Mouse (Mus musculus) right cerebral cortex, adult 18-20 months (tissue): ENCODE results near the gene Abcc12.

Experiments
- DNase-seq: peaks from one replicate; pipeline ENCODE4 v3.0.0; 2022; ENCODE audit warnings: mixed read lengths

Gene Abcc12

DNA sequence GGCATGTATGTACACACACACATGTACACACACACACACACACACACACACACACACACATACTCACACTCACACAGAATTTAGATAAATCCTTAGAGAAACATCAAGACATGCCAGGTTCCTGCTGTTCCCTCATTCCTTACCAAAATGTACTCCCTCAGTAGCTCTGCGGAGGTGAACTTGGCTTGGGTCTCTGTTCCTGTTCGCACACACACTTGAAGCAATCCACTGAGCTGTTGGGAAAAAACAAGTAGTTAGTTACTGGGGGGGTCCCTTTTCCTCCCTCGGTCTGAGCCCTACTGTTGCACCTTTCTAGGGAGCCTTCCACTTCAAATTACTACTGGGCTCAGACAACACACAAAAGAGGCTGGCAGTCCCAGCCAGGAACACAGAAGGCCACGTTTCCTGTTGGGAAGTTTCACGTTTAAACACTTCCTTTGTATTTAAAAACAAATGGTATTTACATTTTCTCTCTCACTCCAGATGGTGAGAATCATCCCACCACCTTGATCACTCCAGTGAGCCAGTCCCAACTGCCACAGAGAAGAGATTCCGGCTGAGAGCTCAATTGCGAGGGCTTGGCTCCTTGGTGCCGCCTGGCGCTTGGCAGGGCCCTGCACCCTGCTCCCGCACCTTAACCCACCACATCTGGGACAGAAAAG lies 68.2 kb downstream of the Abcc12 start:
- DNase-seq, result peak; percentile 35

DNA sequence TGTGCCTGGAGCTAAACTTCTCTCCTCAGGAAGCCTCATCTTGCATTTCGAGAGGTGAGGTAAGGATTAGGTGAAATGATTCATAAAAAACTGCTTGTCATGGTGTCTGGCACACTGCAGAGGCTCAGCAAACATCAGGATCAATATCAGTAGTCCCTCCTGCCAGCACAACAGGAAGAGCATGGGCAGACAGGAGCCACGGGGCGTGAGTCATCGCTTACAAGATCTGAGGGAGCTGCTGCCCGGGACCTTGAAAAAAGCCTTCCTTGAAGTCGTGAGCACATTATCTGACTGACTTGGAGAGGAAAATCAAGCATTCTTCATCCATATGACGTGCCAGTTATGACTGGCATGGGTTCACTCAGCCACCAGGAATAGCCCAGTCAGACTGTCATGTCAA lies 79.1 kb downstream of the Abcc12 start:
- peak; percentile 30 for DNase-seq

DNA sequence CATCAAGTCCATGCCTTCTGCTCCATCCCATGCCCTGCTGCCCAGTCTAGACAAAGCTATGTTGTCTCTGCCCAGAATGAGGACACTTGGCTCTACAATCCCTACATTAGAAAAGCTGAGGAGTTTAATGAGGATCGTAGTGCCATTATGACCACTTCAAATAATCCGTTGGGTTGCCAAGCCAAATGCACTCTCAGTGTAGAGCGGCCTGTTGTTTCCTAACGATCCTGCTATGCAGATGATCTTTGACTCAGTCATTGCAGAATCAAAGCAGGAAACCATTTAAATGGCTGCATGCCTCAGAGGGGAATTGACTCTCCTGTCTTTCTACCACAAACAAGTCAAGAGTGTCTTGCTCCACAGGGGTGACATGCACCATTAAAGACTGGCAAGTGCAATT lies 85.4 kb downstream of the Abcc12 start:
- no peak for DNase-seq

DNA sequence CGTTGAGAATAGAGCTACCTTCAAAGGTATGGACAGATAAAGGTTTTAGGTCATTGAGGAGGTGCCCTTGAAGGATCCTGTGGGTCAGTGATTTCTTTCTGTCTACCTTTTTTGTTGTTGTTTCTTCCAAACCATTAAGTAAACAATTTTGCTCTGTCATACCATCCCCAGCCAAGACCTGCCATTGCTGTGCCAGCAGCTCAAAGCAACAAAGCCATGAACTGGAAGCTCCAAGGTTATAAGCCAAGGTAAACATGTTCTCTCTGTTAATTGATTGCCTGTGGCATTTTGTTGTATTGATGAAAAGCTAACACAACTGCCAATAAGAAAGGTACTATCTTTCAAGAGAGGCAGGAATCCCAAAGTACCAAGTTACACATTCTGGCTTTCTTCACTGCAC lies 86.6 kb downstream of the Abcc12 start:
- no peak for DNase-seq

- DNase-seq, result no peak
Observed at GRCm38 (mm10) chr8:86485411-86485810, 95.1 kb downstream of the Abcc12 start.

DNA sequence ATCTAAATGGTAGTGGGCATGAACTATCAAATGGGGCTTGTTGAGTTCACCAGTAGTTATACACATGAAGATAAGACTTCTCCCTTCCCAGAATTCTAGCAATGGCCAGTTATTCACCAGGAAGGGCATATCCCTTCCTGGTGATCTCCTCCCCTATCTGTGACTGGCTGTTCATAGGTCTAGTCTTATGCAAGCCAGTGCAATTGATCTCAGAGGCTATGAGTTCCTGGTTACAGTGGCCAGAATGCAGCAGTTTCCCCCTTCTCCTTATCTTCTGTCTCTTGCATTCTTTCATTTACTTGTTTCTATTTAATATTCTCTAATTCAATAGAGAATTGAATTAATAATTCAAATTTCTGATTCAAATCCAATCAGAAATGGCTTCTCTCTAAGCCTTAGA lies 96.2 kb downstream of the Abcc12 start:
- DNase-seq, result no peak

DNA sequence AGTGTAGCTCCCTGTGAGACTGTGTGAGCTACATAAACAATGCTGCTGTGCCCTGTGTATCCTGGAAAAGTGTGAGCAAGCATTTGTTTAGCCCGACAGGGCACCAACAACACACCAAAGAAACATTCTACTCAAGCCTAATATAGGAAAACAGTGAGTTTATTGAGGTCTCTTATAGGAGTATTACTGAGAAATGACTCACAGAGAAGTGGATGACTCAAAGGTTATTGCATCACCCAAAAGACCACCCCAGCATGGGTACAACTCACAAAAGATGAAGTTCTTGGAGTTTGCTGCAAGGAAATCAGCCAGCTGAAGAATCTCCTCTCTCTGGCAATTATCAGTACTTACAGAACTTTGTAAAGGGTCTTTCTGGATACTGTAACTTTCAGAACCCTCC lies 98.4 kb downstream of the Abcc12 start:
- DNase-seq, result no peak

DNA sequence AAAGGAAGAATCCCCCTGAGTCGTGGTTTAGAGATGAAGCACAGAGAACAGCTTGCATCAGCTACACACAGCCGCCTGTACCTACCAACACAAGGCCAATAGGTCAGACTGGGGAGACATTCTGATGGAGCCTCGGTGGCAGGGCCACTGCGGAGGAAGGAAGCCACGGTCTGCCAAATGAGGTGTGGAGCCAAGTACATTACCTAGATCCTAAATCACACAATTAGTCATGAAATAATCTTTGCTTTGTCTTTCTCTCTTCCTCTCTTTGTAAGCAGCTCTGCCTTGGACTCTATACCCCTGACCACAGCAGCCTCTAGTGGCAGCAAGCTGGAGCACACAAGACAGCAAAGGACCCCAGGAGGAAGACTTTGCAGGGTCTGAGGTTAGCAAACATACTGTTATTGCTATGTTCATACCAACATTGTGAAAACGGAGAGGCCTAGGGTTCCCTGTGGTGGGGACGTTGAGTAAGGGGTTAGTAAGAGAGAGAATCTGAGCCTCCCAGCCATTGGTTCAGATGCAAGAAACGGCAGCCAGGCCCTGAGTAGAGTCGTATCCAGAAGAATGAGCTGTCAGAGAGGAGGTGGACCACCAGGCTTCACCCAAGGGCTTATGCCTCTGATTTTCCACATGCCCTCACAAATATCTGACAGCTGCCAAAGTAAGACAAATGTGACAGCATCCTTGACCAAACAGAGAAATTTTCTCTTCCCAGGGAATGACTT lies 104.6 kb downstream of the Abcc12 start:
- peak; percentile 62 for DNase-seq

DNA sequence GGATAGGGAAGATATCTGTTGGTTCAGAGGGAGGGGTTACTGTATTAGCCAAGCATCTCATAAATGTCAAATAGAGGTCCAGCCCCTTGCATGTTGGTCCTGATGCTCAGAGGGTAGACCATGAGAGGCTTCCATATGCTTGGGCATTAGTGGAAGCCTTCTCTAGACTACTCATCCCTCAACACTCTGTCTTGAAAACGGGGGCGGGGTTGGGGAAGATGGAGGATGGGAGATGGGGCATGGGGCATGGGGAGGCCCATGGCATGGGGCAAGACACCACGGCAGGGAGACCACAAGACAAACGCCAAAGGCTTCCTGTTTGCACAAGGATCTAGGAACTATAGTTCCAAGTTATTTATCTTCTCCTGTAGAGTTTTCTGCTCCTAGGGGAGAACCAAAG lies 106.0 kb downstream of the Abcc12 start:
- no peak for DNase-seq

DNA sequence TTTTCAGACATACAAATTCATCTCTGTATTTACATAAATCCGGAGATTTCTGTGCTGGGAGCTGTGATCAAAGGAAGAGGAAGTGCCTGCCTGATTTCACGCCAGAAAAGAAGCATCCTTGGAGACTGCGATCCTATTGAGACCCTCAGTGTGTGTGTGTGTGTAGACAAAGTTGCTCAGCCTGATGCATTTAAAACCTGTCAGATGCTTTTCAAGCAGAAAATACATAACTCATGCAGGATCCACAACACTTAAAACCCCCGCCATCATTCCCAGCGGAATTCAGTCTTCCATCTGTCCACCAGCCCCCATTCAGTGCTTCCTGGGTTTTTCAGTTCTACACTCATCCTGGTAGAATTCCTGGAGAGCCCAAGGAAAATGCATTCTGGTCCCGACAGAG lies 107.4 kb downstream of the Abcc12 start:
- peak; percentile 24 for DNase-seq

- DNase-seq, result peak; percentile 79
Observed at GRCm38 (mm10) chr8:86470717-86471116, 109.8 kb downstream of the Abcc12 start.

DNA sequence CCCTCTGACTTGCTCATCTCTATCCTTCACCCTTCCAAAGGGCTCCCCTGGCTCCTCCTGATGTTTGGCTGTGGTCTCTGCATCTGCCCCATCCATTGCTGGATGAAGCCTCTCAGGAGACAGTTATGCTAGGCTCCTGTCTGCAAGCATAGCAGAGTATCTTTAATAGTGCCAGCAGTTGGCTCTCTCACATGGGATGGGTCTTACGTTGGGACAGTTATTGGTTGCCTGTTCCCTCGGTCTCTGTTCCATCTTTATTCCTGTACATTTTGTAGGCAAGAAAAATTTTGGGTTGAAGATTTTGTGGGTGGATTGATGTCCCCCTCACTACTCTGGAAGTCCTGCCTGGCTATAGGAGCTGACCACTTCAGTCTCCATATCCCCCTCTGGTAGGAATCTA lies 117.3 kb downstream of the Abcc12 start:
- no peak for DNase-seq

- DNase-seq, result no peak
Observed at GRCm38 (mm10) chr8:86460372-86460771, 120.1 kb downstream of the Abcc12 start.

DNA sequence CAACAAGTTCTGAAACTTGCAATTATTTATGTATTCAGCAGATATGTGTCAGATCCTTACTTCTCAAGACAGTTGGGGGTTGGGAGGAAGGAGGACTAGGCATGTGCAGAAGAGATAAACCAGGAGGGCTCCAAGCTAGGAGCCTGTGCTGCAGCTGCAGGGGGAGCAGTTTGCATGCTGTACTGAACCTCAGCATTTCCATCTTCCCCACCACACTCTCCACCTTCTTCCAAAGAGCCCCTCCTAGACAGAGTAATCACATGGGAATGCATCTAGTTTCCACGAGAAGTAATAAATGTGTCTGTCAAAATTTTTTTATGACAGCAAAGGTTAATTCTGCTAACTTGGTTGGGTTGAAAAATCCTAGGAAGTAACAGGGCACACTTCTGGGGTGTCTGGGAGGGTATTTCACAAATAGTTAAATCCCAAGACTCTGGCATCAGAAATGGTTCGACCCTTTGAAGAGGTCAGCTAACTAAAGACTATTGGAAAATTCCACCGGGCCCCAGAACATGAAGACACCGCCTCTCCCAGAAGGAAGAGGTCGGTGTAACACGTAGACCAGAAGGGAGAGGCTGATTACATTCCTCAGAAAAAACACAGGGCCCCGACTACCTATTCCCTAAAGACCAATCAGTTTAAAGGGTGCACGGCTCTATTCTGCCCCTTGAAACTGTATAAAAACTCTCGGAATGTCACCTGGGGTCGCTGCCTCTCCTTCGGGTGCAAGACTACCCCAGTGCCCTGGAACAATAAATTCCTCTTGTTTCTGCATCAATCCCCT lies 126.6 kb downstream of the Abcc12 start:
- DNase-seq, result no peak

DNA sequence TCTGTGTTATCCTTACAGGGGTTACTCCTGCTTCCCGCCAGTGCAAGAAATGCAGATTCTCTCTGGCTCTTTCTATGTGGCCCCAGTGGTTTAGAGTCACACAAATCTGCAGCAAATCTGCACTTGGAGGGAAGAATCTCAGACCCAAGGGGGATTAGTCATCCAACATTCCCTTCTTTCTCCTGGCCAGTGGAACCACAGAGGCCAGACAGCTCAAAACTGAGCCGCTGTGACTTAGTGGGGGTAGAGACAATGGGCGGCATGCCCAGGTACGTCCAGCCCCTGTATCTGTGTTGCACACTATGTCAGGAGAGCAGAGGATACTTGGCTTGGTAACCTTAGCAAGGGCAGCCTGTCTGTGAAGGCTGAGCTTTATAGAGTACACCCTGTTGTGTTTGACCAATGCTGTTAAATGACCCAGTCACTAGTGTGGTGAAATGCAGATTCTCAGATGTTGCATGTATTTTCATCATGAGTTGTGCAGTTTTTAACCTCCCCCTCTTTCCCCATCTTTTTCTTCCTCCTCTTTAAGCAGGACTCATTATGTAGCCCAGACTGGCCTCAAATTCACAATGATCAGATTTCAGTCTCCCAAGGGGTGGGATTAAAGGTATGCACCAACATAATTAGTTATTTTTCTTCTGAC lies 130.5 kb downstream of the Abcc12 start:
- DNase-seq, result no peak

DNA sequence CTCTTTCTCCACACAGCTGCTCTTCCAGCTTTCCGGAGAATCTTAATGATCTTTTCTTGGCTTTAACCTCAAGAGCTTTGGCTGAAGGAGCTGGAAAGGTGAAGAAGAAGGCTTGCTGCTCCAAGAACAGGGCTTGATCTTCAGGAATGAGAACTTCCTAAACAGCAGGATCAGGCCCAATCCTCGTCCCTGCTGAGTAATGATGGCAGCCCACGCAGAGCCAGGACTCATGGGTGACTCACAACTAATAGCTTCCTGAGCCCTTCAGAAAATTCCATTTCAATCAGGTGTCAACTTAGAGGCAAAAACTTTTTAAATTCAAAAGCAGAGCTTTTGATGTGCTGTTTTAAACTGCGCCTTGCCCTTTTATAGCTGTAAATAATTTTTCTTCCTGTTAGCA lies 135.0 kb downstream of the Abcc12 start:
- DNase-seq, result peak; percentile 37

DNA sequence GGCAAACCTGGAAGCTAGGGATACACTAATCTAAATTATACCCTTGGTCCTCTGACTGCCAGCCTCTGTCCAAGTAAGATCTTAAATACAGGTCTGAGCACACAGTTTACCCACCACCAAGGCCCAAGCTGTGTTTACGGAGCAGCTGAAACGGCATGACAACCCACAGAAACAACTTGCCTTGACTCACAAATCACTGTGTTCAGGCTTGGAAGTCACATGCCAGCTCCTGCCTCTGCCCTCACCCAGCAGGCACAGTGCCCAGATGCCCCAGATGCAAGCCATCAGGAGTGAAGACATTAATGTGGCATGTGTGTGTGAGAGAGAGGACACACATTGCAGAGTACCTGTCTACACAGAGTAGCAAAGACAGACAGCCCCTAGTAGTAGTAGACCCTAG lies 136.7 kb downstream of the Abcc12 start:
- no peak for DNase-seq

- no peak for DNase-seq
Observed at GRCm38 (mm10) chr8:86438983-86439299, 141.5 kb downstream of the Abcc12 start.

DNA sequence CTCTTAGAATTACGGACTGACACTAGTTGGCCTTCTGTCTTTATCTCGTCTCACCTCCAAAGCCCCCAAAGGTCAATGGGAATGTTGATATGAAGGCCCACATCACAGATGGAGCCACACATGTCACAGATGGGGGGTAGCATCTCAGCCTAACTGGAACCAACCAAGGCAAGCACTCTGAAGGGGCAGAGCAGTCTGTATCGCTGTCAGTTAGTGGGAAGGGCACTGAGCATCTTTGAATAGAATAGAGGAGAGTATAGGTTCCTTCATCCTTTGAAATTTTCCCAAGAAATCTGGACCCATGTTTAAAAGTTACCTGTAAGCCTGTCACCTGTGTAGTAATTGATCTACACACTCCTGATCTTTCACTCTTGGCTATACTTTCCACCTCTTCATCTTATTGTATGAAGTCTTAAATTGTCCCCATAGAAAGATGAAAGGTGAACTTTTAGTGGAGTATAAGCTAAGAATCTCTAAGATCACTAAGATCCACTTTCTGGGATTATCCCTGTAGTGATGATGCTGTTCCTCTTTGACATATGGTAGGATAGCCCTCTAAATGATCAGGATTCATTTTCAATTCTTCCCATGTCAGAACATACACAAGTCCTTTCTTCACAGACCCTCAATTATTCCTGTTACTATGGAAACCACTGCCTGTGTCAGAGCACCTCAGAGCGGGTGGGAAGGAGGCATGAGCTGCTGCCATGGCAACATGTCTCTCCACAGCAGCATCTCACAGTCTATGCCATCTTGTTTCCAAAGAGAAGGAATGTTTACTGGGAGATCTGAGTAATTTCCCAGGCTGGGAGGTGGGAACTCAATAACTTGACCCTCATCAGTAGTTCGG lies 142.1 kb downstream of the Abcc12 start:
- peak; percentile 76 for DNase-seq

DNA sequence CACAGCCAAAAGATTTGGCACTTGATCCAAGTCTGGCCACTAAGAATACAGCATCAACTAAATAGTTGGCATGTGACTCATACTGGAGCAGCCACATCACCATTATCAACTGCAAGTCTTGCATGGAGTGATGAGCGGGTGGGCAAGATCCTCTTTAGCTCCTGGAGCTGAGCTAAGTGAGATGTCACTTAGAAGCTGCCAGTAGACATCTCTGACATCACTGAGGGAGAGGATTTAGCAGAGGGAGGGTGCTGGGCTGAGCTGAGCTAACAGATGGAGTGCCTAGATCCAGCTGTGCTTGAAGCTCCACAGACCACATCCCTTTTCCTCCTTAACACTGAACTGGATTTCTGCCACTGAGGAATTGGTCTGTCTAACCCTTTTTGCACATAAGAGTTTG lies 143.1 kb downstream of the Abcc12 start:
- DNase-seq, result peak; percentile 60
